Mouse (Mus musculus): ENCODE data around the gene Bmp4. TPM values are rescaled to one million over a fixed set of nuclear protein-coding genes. Genes with fewer than 3 reads are reported as not detected.

Gene Bmp4
- total and polyA plus RNA-seq, 2 experiments: 1.8 to 5.2 TPM

DNA sequence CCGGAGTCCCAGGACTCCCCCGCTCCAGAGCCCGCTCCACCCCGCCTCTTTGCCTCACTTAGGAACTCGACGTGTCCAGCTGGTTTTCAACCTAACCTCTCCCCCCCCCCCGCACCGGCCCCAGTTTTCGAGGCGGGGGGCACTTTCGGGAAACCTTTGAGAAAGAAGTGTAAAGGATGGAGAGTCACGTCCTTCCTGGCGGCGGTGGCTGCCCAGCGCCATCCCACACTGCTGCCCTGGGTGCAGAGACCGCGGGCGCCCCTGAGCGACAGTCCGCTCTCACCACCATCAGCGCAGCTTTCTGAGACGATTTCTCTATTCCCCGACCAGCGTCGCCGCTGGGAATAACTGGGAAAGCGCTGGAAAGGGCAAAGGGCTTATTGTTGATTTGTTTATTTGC, 1.8 kb downstream of the Bmp4 start:
- Histone ChIP-seq H3K27ac (replicated peaks; ENCODE audit: insufficient read depth, low read depth, low read length) (no peak overlapping the region), H3K27me3 (ENCODE audit: control insufficient read depth, insufficient read depth, low read length) (0 out of 2 replicates have a peak, but pooled peaks cover 2% of the 10 kb centered on the region), H3K79me2 (ENCODE audit: control insufficient read depth, insufficient read depth, low read length) (no peaks in the 10 kb centered on the region), H3K9ac (ENCODE audit: low read depth, low read length) (peak overlapping the region; percentile 30; the same call in 1 of the 2 replicates), H3K36me3 (ENCODE audit: control insufficient read depth, insufficient read depth, low read length) (no peaks in the 10 kb centered on the region), H3K4me1 (ENCODE audit: control insufficient read depth, insufficient read depth, low read length) (peaks cover 6% of the 10 kb centered on the region; the same call in 1 of the 2 replicates), H3K4me3 (ENCODE audit: insufficient read depth, low read depth, low read length) (peak overlapping the region; percentile 55)
- peak; percentile 18 for DNase-seq (ENCODE audit: extremely low read depth, low read depth, low spot score)
- TF ChIP-seq POLR2A (IDR thresholded peaks at IDR 0.05; ENCODE audit: extremely low read depth, insufficient read depth, low read length) (no peak), CTCF (IDR thresholded peaks at IDR 0.05; ENCODE audit: low read depth, low read length) (peak; percentile 61)
- WGBS: 1% methylated on average over 27 of the region's 27 CpGs

- H3K4me3 ChIP-seq (ENCODE audit: insufficient read depth, low read depth, low read length): peak overlapping the region; percentile 67
- under 1% methylated on average over 41 of the region's 41 CpGs for WGBS
- H3K9ac ChIP-seq (ENCODE audit: low read depth, low read length): peak overlapping the region; percentile 64
- peaks cover 6% of the 10 kb centered on the region; the same call in 1 of the 2 replicates for H3K4me1 ChIP-seq (ENCODE audit: control insufficient read depth, insufficient read depth, low read length)
- H3K27ac ChIP-seq (replicated peaks; ENCODE audit: insufficient read depth, low read depth, low read length): peak overlapping the region; percentile 50
- H3K79me2 ChIP-seq (ENCODE audit: control insufficient read depth, insufficient read depth, low read length): no peaks in the 10 kb centered on the region
- DNase-seq (ENCODE audit: extremely low read depth, low read depth, low spot score): no peak
- 0 out of 2 replicates have a peak, but pooled peaks cover 2% of the 10 kb centered on the region for H3K27me3 ChIP-seq (ENCODE audit: control insufficient read depth, insufficient read depth, low read length)
- TF ChIP-seq POLR2A (IDR thresholded peaks at IDR 0.05; ENCODE audit: extremely low read depth, insufficient read depth, low read length): no peak
- TF ChIP-seq CTCF (IDR thresholded peaks at IDR 0.05; ENCODE audit: low read depth, low read length): no peak
- no peaks in the 10 kb centered on the region for H3K36me3 ChIP-seq (ENCODE audit: control insufficient read depth, insufficient read depth, low read length)
Measured at GRCm38 (mm10) chr14:46387821-46388481, 2.5 kb downstream of the Bmp4 start.

DNA sequence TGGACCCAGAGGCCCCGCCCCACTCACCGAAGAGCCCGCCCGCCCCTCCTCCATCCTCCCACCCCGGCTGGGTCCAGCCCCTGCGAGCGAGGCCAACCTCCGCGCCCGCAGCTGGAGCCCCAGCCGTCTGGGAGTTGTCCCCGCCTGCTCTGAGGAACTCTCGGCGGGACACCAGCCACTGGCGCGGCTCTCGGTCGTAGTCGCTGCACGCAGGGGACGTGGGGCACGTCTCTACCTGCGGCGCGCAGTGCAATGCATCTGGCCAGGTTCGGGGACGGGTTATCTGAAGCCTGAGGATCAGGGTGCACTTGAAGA, 3.2 kb downstream of the Bmp4 start:
- Histone ChIP-seq H3K27me3 (ENCODE audit: control insufficient read depth, insufficient read depth, low read length) (0 out of 2 replicates have a peak, but pooled peaks cover 2% of the 10 kb centered on the region), H3K36me3 (ENCODE audit: control insufficient read depth, insufficient read depth, low read length) (no peaks in the 10 kb centered on the region), H3K4me3 (ENCODE audit: insufficient read depth, low read depth, low read length) (peak overlapping the region; percentile 67), H3K27ac (replicated peaks; ENCODE audit: insufficient read depth, low read depth, low read length) (peak overlapping the region; percentile 50), H3K4me1 (ENCODE audit: control insufficient read depth, insufficient read depth, low read length) (peaks cover 6% of the 10 kb centered on the region; the same call in 1 of the 2 replicates), H3K79me2 (ENCODE audit: control insufficient read depth, insufficient read depth, low read length) (no peaks in the 10 kb centered on the region), H3K9ac (ENCODE audit: low read depth, low read length) (peak overlapping the region; percentile 64)
- WGBS: 1% methylated on average over 27 of the region's 27 CpGs
- TF ChIP-seq CTCF (IDR thresholded peaks at IDR 0.05; ENCODE audit: low read depth, low read length) (no peak), POLR2A (IDR thresholded peaks at IDR 0.05; ENCODE audit: extremely low read depth, insufficient read depth, low read length) (0 out of 2 replicates have a peak, but pooled peaks have one; percentile 27)
- peak; percentile 64 for DNase-seq (ENCODE audit: extremely low read depth, low read depth, low spot score)

- H3K9ac ChIP-seq (ENCODE audit: low read depth, low read length): peak overlapping the region; percentile 48; the same call in 1 of the 2 replicates
- peaks cover 6% of the 10 kb centered on the region; the same call in 1 of the 2 replicates for H3K4me1 ChIP-seq (ENCODE audit: control insufficient read depth, insufficient read depth, low read length)
- H3K36me3 ChIP-seq (ENCODE audit: control insufficient read depth, insufficient read depth, low read length): no peaks in the 10 kb centered on the region
- peak; percentile 30 for DNase-seq (ENCODE audit: extremely low read depth, low read depth, low spot score)
- TF ChIP-seq CTCF (IDR thresholded peaks at IDR 0.05; ENCODE audit: low read depth, low read length) (no peak), POLR2A (IDR thresholded peaks at IDR 0.05; ENCODE audit: extremely low read depth, insufficient read depth, low read length) (no peak)
- H3K27ac ChIP-seq (replicated peaks; ENCODE audit: insufficient read depth, low read depth, low read length): peak overlapping the region; percentile 0; the same call in 1 of the 2 replicates
- WGBS: 2% methylated on average over 28 of the region's 28 CpGs
- H3K4me3 ChIP-seq (ENCODE audit: insufficient read depth, low read depth, low read length): peak overlapping the region; percentile 47
- H3K27me3 ChIP-seq (ENCODE audit: control insufficient read depth, insufficient read depth, low read length): 0 out of 2 replicates have a peak, but pooled peaks cover 2% of the 10 kb centered on the region
- no peaks in the 10 kb centered on the region for H3K79me2 ChIP-seq (ENCODE audit: control insufficient read depth, insufficient read depth, low read length)
Measured at GRCm38 (mm10) chr14:46386478-46387356, 3.8 kb downstream of the Bmp4 start.

DNA sequence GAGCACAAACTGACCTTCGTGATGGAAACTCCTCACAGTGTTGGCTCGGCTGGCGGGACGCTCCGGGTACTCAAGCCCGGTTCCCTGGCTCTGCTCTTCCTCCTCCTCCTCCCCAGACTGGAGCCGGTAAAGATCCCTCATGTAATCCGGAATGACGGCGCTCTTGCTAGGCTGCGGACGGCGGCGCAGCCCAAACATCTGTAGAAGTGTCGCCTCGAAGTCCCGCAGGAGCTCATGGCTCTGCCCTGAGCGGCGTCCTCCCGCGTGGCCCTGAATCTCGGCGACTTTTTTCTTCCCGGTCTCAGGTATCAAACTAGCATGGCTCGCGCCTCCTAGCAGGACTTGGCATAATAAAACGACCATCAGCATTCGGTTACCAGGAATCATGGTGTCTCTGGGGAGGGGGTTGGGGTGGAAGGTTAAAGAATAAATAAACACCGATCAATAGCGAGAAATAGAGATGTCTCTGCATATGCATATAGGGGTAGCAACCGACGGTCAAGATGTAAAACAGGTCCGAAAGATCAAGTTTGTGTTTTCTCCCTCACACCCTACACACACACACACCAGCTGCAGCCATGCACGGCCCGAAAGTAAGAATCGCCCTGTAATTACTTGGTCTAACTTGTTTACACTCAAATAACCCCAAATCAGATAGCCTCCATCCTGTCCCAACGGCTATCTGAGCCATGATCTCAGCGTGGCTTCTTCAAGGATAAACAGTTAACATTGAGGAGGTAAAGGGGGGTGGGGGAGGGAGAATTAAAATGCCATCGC, 4.6 kb downstream of the Bmp4 start:
- peak overlapping the region; percentile 47 for H3K4me3 ChIP-seq (ENCODE audit: insufficient read depth, low read depth, low read length)
- 0 out of 2 replicates have a peak, but pooled peaks cover 2% of the 10 kb centered on the region for H3K27me3 ChIP-seq (ENCODE audit: control insufficient read depth, insufficient read depth, low read length)
- DNase-seq (ENCODE audit: extremely low read depth, low read depth, low spot score): no peak
- peaks cover 6% of the 10 kb centered on the region; the same call in 1 of the 2 replicates for H3K4me1 ChIP-seq (ENCODE audit: control insufficient read depth, insufficient read depth, low read length)
- peak overlapping the region; percentile 14; the same call in 1 of the 2 replicates for H3K9ac ChIP-seq (ENCODE audit: low read depth, low read length)
- TF ChIP-seq POLR2A (IDR thresholded peaks at IDR 0.05; ENCODE audit: extremely low read depth, insufficient read depth, low read length): no peak
- TF ChIP-seq CTCF (IDR thresholded peaks at IDR 0.05; ENCODE audit: low read depth, low read length): no peak
- no peaks in the 10 kb centered on the region for H3K79me2 ChIP-seq (ENCODE audit: control insufficient read depth, insufficient read depth, low read length)
- no peak overlapping the region for H3K27ac ChIP-seq (replicated peaks; ENCODE audit: insufficient read depth, low read depth, low read length)
- H3K36me3 ChIP-seq (ENCODE audit: control insufficient read depth, insufficient read depth, low read length): no peaks in the 10 kb centered on the region
- WGBS: 3% methylated on average over 39 of the region's 39 CpGs

All from liver, adult 2 months (tissue).